Mouse (Mus musculus) G1E (cell line): ENCODE data around the gene Tmem119. TPM values are rescaled to one million over a fixed set of nuclear protein-coding genes. Genes with fewer than 3 reads are reported as not detected.

Experiments used
- ATAC-seq: 2 replicates; pipeline ENCODE4 v1.8.0; 2016; ENCODE audit warnings: mild to moderate bottlenecking; ENCODE audit not compliant: insufficient number of reproducible peaks, poor library complexity, low FRiP score, severe bottlenecking; ENCODE audit errors: extremely low read depth
- DNase-seq: peaks from one replicate; pipeline ENCODE4 v3.0.0; 2012; ENCODE audit warnings: low spot score
- H3K27me3 ChIP-seq: 2 replicates; pipeline ENCODE4 v1.6.1; 2012; ENCODE audit warnings: mild to moderate bottlenecking, low read length, inconsistent platforms; ENCODE audit not compliant: insufficient read depth
- H3K36me3 ChIP-seq: replicated peaks from 2 replicates; pipeline ENCODE3; 2012; ENCODE audit warnings: mild to moderate bottlenecking, inconsistent platforms
- H3K4me1 ChIP-seq: 2 replicates; pipeline ENCODE4 v1.6.1; 2012; ENCODE audit warnings: low read depth, low read length, inconsistent platforms, mixed read lengths; ENCODE audit not compliant: insufficient read depth
- H3K4me3 ChIP-seq: 2 replicates; pipeline ENCODE4 v1.5.1; 2012; ENCODE audit warnings: low read depth, mild to moderate bottlenecking, inconsistent platforms, low read length, moderate library complexity, mixed read lengths
- H3K9me3 ChIP-seq: replicated peaks from 2 replicates; pipeline ENCODE4 v1.6.1; 2012; ENCODE audit warnings: inconsistent platforms
- CTCF ChIP-seq: IDR thresholded peaks from 2 replicates; pipeline ENCODE4 v1.5.1; 2012; ENCODE audit warnings: low read depth, low read length, inconsistent platforms, mixed read lengths
- GATA1 ChIP-seq: IDR thresholded peaks from 2 replicates; pipeline ENCODE4 v1.6.1; 2012; ENCODE audit warnings: borderline replicate concordance, low read length, inconsistent platforms, mixed read lengths
- GATA2 ChIP-seq: IDR thresholded peaks from 2 replicates; pipeline ENCODE4 v1.6.1; 2012; ENCODE audit warnings: low read depth, low read length, inconsistent platforms, borderline replicate concordance
- POLR2AphosphoS5 ChIP-seq: IDR thresholded peaks from 2 replicates; pipeline ENCODE4 v1.6.1; 2012; ENCODE audit warnings: low read depth, low read length, inconsistent platforms; ENCODE audit not compliant: insufficient replicate concordance
- TAL1 ChIP-seq: conservative IDR thresholded peaks from 2 replicates; pipeline ENCODE4 v1.6.1; 2012; ENCODE audit warnings: low read depth, low read length, inconsistent platforms, mixed read lengths
- polyA plus RNA-seq: library from polyadenylated mRNA; stranded (reverse); fragments of >175 nt; gene quantifications from 2 replicates; pipeline ENCODE4 v1.2.3, GENCODE M21; 2012
- total RNA-seq, 2 experiments: library from RNA; stranded (forward) in 1 of 2; stranded (reverse) in 1 of 2; fragments of 200-1000 nt in 1 of 2; fragments of >200 nt in 1 of 2; fragmentation: Nextera tagmentation in 1 of 2; gene quantifications; 2 replicates each; pipeline ENCODE4 v1.2.3; 2014 to 2017

The Tmem119 gene
- total and polyA plus RNA-seq, 3 experiments, result 0.21 to 0.27 TPM; not detected in 1

GRCm38 (mm10) chr5:113776896-113777226, 23.5 kb downstream of the Tmem119 start:
- Histone ChIP-seq H3K36me3 (peaks cover 54% of the 10 kb centered on the region), H3K9me3 (no peaks in the 10 kb centered on the region), H3K4me3 (no peak overlapping the region), H3K27me3 (peaks cover 4% of the 10 kb centered on the region; the same call in 1 of the 2 replicates), H3K4me1 (peaks cover 33% of the 10 kb centered on the region)
- 0 out of 2 replicates have a peak, but pooled peaks have one; percentile 31 for ATAC-seq
- no peak for TF ChIP-seq GATA1
- no peak for TF ChIP-seq GATA2
- no peak for TF ChIP-seq CTCF
- TF ChIP-seq POLR2AphosphoS5, result no peak
- no peak for TF ChIP-seq TAL1
- peak; percentile 16 for DNase-seq

GRCm38 (mm10) chr5:113776128-113776895, 24.0 kb downstream of the Tmem119 start:
- no peaks in the 10 kb centered on the region for H3K9me3 ChIP-seq
- peaks cover 36% of the 10 kb centered on the region for H3K4me1 ChIP-seq
- ATAC-seq, result no peak
- H3K36me3 ChIP-seq, result peaks cover 54% of the 10 kb centered on the region
- no peak for DNase-seq
- TF ChIP-seq CTCF, result no peak
- no peak for TF ChIP-seq POLR2AphosphoS5
- TF ChIP-seq TAL1, result no peak
- no peak for TF ChIP-seq GATA1
- TF ChIP-seq GATA2, result no peak
- H3K27me3 ChIP-seq, result peaks cover 4% of the 10 kb centered on the region; the same call in 1 of the 2 replicates
- no peak overlapping the region for H3K4me3 ChIP-seq

- H3K27me3 ChIP-seq, result no peaks in the 10 kb centered on the region
- ATAC-seq (no peak), DNase-seq (no peak)
- H3K36me3 ChIP-seq, result peaks cover 54% of the 10 kb centered on the region
- H3K4me1 ChIP-seq, result peaks cover 36% of the 10 kb centered on the region
- H3K4me3 ChIP-seq, result no peak overlapping the region
- H3K9me3 ChIP-seq, result no peaks in the 10 kb centered on the region
- TF ChIP-seq POLR2AphosphoS5 (no peak), GATA2 (no peak), GATA1 (no peak), TAL1 (no peak), CTCF (no peak)
These were observed 24.7 kb downstream of the Tmem119 start for GRCm38 (mm10) chr5:113775585-113775984.

- H3K9me3 ChIP-seq, result no peaks in the 10 kb centered on the region
- H3K4me1 ChIP-seq, result peaks cover 55% of the 10 kb centered on the region
- no peaks in the 10 kb centered on the region for H3K27me3 ChIP-seq
- H3K36me3 ChIP-seq, result peaks cover 61% of the 10 kb centered on the region
- TF ChIP-seq CTCF (peak; percentile 84), GATA2 (no peak)
- H3K4me3 ChIP-seq, result peak overlapping the region; percentile 81
- ATAC-seq, result peak; percentile 36; the same call in 1 of the 2 replicates
- DNase-seq, result peak; percentile 77
These were observed 26.7 kb downstream of the Tmem119 start for GRCm38 (mm10) chr5:113773664-113774063.

- peak overlapping the region; percentile 81 for H3K4me3 ChIP-seq
- DNase-seq (peak; percentile 23), ATAC-seq (no peak)
- H3K9me3 ChIP-seq, result no peaks in the 10 kb centered on the region
- TF ChIP-seq GATA1 (no peak), CTCF (no peak), GATA2 (no peak), POLR2AphosphoS5 (no peak), TAL1 (no peak)
- H3K36me3 ChIP-seq, result peaks cover 61% of the 10 kb centered on the region
- H3K27me3 ChIP-seq, result no peaks in the 10 kb centered on the region
- peaks cover 62% of the 10 kb centered on the region for H3K4me1 ChIP-seq
These were observed 27.3 kb downstream of the Tmem119 start for GRCm38 (mm10) chr5:113772905-113773519.

GRCm38 (mm10) chr5:113772450-113772895, 27.8 kb downstream of the Tmem119 start, which contains the start of the genes Sart3 and Iscu:
Sart3 (minus strand) TSS chr5:113772510.
Iscu (plus strand) TSS chr5:113772748.
- Histone ChIP-seq H3K4me3 (peak within 1 kb of the TSS; percentile 81), H3K27me3 (no peaks in the 10 kb centered on the region), H3K9me3 (no peaks in the 10 kb centered on the region), H3K4me1 (peaks cover 63% of the 10 kb centered on the region), H3K36me3 (peaks cover 62% of the 10 kb centered on the region)
- DNase-seq (peak; percentile 93), ATAC-seq (peak; percentile 70)
- TF ChIP-seq GATA1 (no peak), CTCF (no peak), POLR2AphosphoS5 (no peak), TAL1 (no peak)
